Mouse (Mus musculus) MEL (cell line): Measurements from ENCODE around the gene Ercc6l2.

Experiments used
- CTCF ChIP-seq, 3 experiments: IDR thresholded peaks in 2 of 3; conservative IDR thresholded peaks in 1 of 3; 2 replicates each; pipeline ENCODE4 v1.5.1; 2011 to 2012; ENCODE audit warnings: low read length in 3 of 3, low read depth in 2 of 3, mild to moderate bottlenecking in 2 of 3, improper control_type of control experiment in 1 of 3, inconsistent platforms in 1 of 3, mixed read lengths in 1 of 3, moderate library complexity in 1 of 3; ENCODE audit not compliant: control insufficient read depth in 1 of 3, insufficient read depth in 1 of 3, poor library complexity in 1 of 3, severe bottlenecking in 1 of 3
- EP300 ChIP-seq, 2 experiments: IDR thresholded peaks; 2 replicates each; pipeline ENCODE4 v1.6.1; 2011; ENCODE audit warnings: improper control_type of control experiment in 2 of 2, low read length in 2 of 2, low read depth in 1 of 2, mild to moderate bottlenecking in 1 of 2
- GABPA ChIP-seq: IDR thresholded peaks from 2 replicates; pipeline ENCODE4 v1.6.1; 2012; ENCODE audit warnings: low read depth, mild to moderate bottlenecking, inconsistent platforms, low read length, improper control_type of control experiment, moderate library complexity
- HCFC1 ChIP-seq: IDR thresholded peaks from 2 replicates; pipeline ENCODE4 v1.6.1; 2012; ENCODE audit warnings: low read depth, mild to moderate bottlenecking, inconsistent platforms, low read length, improper control_type of control experiment, moderate library complexity
- MAX ChIP-seq: IDR thresholded peaks from 2 replicates; pipeline ENCODE4 v1.6.1; 2011; ENCODE audit warnings: low read length, improper control_type of control experiment
- POLR2A ChIP-seq, 2 experiments: IDR thresholded peaks; 2 replicates each; pipeline ENCODE4 v1.6.1; 2011 to 2012; ENCODE audit warnings: low read length in 2 of 2, mild to moderate bottlenecking in 2 of 2, control low read depth in 1 of 2, improper control_type of control experiment in 1 of 2, low read depth in 1 of 2, moderate library complexity in 1 of 2; ENCODE audit not compliant: control insufficient read depth in 1 of 2, insufficient read depth in 1 of 2, poor library complexity in 1 of 2
- POLR2AphosphoS2 ChIP-seq: IDR thresholded peaks from 2 replicates; pipeline ENCODE4 v1.6.1; 2011; ENCODE audit warnings: low read length, improper control_type of control experiment
- TBP ChIP-seq: IDR thresholded peaks from 2 replicates; pipeline ENCODE4 v1.8.0; 2011; ENCODE audit warnings: low read depth, low read length, improper control_type of control experiment
- UBTF ChIP-seq: IDR thresholded peaks from 2 replicates; pipeline ENCODE4 v1.6.1; 2012; ENCODE audit warnings: low read depth, mild to moderate bottlenecking, inconsistent platforms, low read length, improper control_type of control experiment, moderate library complexity, borderline replicate concordance; ENCODE audit not compliant: insufficient read depth

DNA sequence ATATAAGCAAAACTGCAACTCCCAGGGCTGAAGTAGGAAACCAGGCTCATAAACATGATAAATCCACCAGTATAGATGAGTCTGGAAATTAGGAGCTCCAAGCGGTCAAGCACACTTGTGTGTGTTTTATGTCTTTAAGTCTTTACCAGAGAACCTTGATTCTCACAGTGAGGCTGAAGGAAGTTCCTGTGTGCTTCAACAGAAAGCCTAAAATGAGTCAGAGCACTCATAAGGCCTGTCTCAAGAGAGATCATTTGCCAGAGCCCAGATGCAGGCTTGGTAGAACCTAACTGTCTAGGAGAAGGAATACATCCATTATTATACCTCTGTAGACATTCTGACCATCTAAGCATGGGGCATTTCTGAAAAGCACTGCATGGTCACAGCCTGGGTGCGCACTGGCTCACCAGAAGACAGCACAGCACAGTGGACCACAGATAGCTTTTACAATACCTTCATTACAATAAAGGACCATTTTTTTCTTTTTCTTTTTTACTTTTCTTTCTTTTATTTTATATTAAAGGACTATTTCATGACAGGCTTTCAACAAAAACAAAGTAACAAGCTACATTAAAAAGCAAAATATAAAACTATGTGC is 22.7 kb upstream of the Ercc6l2 start:
- TF ChIP-seq UBTF (no peak), TBP (no peak), POLR2AphosphoS2 (no peak), GABPA (no peak), POLR2A (IDR thresholded peaks at IDR 0.05; ENCODE audit: control insufficient read depth in 1 of 2, insufficient read depth in 1 of 2, low read depth in 1 of 2, low read length in 2 of 2, poor library complexity in 1 of 2) (no peak), HCFC1 (no peak), EP300 (IDR thresholded peaks at IDR 0.05; ENCODE audit: low read depth in 1 of 2, low read length in 2 of 2) (no peak), MAX (no peak), CTCF (IDR thresholded peaks at IDR 0.05 in 2 of 3, conservative IDR thresholded peaks at IDR 0.05 in 1 of 3; ENCODE audit: control insufficient read depth in 1 of 3, insufficient read depth in 1 of 3, low read depth in 2 of 3, low read length in 3 of 3, poor library complexity in 1 of 3, severe bottlenecking in 1 of 3) (0 out of 6 replicates have a peak, but pooled peaks of 1 of the 3 experiments have one; percentile 7)
